Mouse (Mus musculus) heart, adult 2 months (tissue): Measurements from ENCODE around the gene Clip3.

ENCODE experiments used
- CTCF ChIP-seq: fragments of 200-600 bp; IDR thresholded peaks from 2 replicates; pipeline ENCODE4 v1.8.1; 2022; ENCODE audit warnings: antibody characterized with exemption, mild to moderate bottlenecking, moderate library complexity
- EP300 ChIP-seq: fragments of 200-500 bp; IDR thresholded peaks from 2 replicates; pipeline ENCODE4 v1.6.1; 2011; ENCODE audit warnings: low read depth, low read length, control low read depth; ENCODE audit not compliant: insufficient read depth

DNA sequence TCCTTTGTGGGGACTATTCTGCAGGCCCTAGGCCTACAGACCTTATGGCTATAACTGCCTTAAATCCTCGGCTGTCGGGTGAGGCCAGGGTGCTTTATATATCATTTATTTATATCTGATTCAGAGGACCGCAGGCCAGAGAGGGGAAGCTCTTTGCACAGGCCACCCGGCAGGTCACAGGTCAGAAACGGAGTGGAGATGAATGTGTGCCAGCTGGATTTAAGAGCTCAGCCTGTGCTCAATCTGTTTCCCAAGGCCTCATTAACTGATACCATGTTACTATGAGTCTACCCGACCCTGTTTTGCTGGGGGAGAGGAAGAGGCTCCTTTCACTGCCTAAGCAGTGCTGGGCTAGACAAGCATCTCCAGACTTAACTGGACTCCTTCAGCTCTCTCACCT is 17.1 kb upstream of the Clip3 start:
- TF ChIP-seq CTCF (no peak), EP300 (no peak)
